14 mouse cellular contexts compared by ENCODE assay signal in the genomic region with DNA sequence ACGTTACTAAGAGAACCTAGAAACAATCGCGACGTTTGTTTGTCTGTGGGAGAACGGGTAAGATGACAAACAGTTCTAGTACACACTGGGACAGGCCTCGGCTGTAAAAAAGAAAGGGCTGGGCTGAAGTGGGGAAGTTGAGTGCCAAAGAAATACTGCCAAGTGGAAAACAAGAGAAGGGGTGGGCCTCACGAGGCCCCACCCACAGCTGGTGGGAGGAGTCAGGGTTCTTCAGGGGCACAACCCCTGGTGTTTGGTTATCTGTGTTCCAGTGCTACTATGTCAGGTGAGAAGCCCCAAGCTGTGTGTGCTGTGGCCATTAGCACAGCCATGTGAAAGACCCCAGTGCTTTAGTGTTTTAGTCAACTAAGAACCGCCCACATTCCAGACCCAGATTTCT. TPM values are rescaled to one million over a fixed set of nuclear protein-coding genes. Genes with fewer than 3 reads are reported as not detected.
DNase-seq lines count a peak whose midpoint lies in the region; ATAC-seq and TF ChIP-seq lines count a peak whose summit lies in the region.
"Had no signal": no experiment of that assay in that cellular context is flagged by ENCODE, and none has a peak within 500 bp of the region (broad histone marks: within the 10 kb centered on the region; RNA-seq: fewer than 3 reads in every experiment).

No protein-coding gene starts in this region.

- WGBS in heart, embryonic 16.5 days: 59% methylated on average over 8 of the region's 8 CpGs
- 42% methylated on average over 8 of the region's 8 CpGs for WGBS in intestine, embryonic 15.5 days
- WGBS in forebrain, embryonic 14.5 days: 74% methylated on average over 8 of the region's 8 CpGs

- H3K9me3 ChIP-seq in heart, embryonic 16.5 days (replicated peaks; ENCODE audit: control insufficient read depth, low read length): no peaks in the 10 kb centered on the region; the same call in 1 of the 2 replicates
- no peaks in the 10 kb centered on the region for H3K9me3 ChIP-seq in ES-E14 (ENCODE audit: control insufficient read depth, insufficient read depth, low read depth, low read length)
- H3K9me3 ChIP-seq in intestine, embryonic 15.5 days: 0 out of 2 replicates have a peak, but pooled peaks cover 4% of the 10 kb centered on the region
- H3K9me3 ChIP-seq in forebrain, embryonic 14.5 days (replicated peaks; ENCODE audit: control insufficient read depth, low read length): no peaks in the 10 kb centered on the region

- H3K27ac ChIP-seq in heart, embryonic 16.5 days (ENCODE audit: low read length): peak overlapping the region; percentile 33; the same call in 1 of the 2 replicates
- no peak overlapping the region for H3K27ac ChIP-seq in ES-E14 (ENCODE audit: insufficient read depth, low read depth, low read length, poor library complexity, severe bottlenecking)
- H3K27ac ChIP-seq in intestine, embryonic 15.5 days: no peak overlapping the region
- H3K27ac ChIP-seq in forebrain, embryonic 14.5 days (ENCODE audit: low read depth, low read length): no peak overlapping the region
- H3K27ac ChIP-seq: gastrocnemius, adult 2 months; hindbrain, postnatal 0 days; midbrain, embryonic 12.5 days had no signal

- 0 out of 2 replicates have a peak, but pooled peaks have one; percentile 11 for ATAC-seq in heart, embryonic 16.5 days (replicated peaks; ENCODE audit: extremely low read depth, insufficient read depth, low FRiP score)
- peak; percentile 45; the same call in 1 of the 2 replicates for ATAC-seq in intestine, embryonic 15.5 days
- ATAC-seq in megakaryocyte, adult 5-6 weeks (ENCODE audit: poor library complexity, severe bottlenecking): peak; percentile 45
- no peak for ATAC-seq in frontal cortex, adult (ENCODE audit: low TSS enrichment)
- no peak for ATAC-seq in forebrain, embryonic 14.5 days
- ATAC-seq: hindbrain, postnatal 0 days had no signal

- no peaks in the 10 kb centered on the region; the same call in 1 of the 2 replicates for H3K36me3 ChIP-seq in heart, embryonic 16.5 days (ENCODE audit: control insufficient read depth, insufficient read depth)
- no peaks in the 10 kb centered on the region for H3K36me3 ChIP-seq in ES-E14 (ENCODE audit: control insufficient read depth, insufficient read depth, low read length, poor library complexity, severe bottlenecking)
- no peaks in the 10 kb centered on the region for H3K36me3 ChIP-seq in intestine, embryonic 15.5 days
- no peaks in the 10 kb centered on the region for H3K36me3 ChIP-seq in forebrain, embryonic 14.5 days (ENCODE audit: control insufficient read depth, insufficient read depth, low read length)

- H3K27me3 ChIP-seq in heart, embryonic 16.5 days (ENCODE audit: control insufficient read depth, insufficient read depth, low read length): no peaks in the 10 kb centered on the region
- H3K27me3 ChIP-seq in intestine, embryonic 15.5 days (replicated peaks): no peaks in the 10 kb centered on the region
- no peaks in the 10 kb centered on the region for H3K27me3 ChIP-seq in forebrain, embryonic 14.5 days (replicated peaks; ENCODE audit: control insufficient read depth, insufficient read depth, low read length)
- H3K27me3 ChIP-seq: midbrain, embryonic 12.5 days had no signal

- intact Hi-C loops in heart, postnatal 36 days (cut with DNase I): no loop called here

- no peak overlapping the region for H3K4me2 ChIP-seq in heart, embryonic 16.5 days (ENCODE audit: low read depth, low read length)
- H3K4me2 ChIP-seq in intestine, embryonic 15.5 days (replicated peaks): no peak overlapping the region
- no peak overlapping the region for H3K4me2 ChIP-seq in forebrain, embryonic 14.5 days (ENCODE audit: low read length)
- H3K4me2 ChIP-seq: liver, embryonic 11.5 days; midbrain, embryonic 12.5 days had no signal

- no peak overlapping the region for H3K4me3 ChIP-seq in heart, embryonic 16.5 days (ENCODE audit: low read length)
- H3K4me3 ChIP-seq in ES-E14 (ENCODE audit: insufficient read depth in 1 of 2, low read depth in 1 of 2, low read length in 2 of 2, poor library complexity in 1 of 2, severe bottlenecking in 1 of 2): 0 out of 4 replicates have a peak overlapping the region, but pooled peaks of 1 of the 2 experiments have one; percentile 6
- no peak overlapping the region for H3K4me3 ChIP-seq in intestine, embryonic 15.5 days (replicated peaks)
- no peak overlapping the region for H3K4me3 ChIP-seq in forebrain, embryonic 14.5 days (ENCODE audit: low read depth, low read length)
- H3K4me3 ChIP-seq: gastrocnemius, adult 2 months; midbrain, embryonic 12.5 days had no signal

- no peak overlapping the region for H3K9ac ChIP-seq in heart, embryonic 16.5 days (ENCODE audit: low read length)
- H3K9ac ChIP-seq in ES-E14 (ENCODE audit: insufficient read depth, low read depth, low read length, poor library complexity, severe bottlenecking): no peak overlapping the region
- no peak overlapping the region for H3K9ac ChIP-seq in intestine, embryonic 15.5 days
- no peak overlapping the region for H3K9ac ChIP-seq in forebrain, embryonic 14.5 days (ENCODE audit: low read length)
- H3K9ac ChIP-seq: midbrain, embryonic 12.5 days had no signal

- H3K4me1 ChIP-seq in heart, embryonic 16.5 days (ENCODE audit: control insufficient read depth, insufficient read depth, low read length): peaks cover 6% of the 10 kb centered on the region
- H3K4me1 ChIP-seq in ES-E14 (ENCODE audit: control insufficient read depth in 2 of 2, insufficient read depth in 2 of 2, low read length in 2 of 2, poor library complexity in 1 of 2): peaks cover 0 to 5% of the 10 kb centered on the region in 2 experiments; a peak in 2 of 4 replicates
- H3K4me1 ChIP-seq in intestine, embryonic 15.5 days (replicated peaks): peaks cover 8% of the 10 kb centered on the region; the same call in 1 of the 2 replicates
- H3K4me1 ChIP-seq in forebrain, embryonic 14.5 days (ENCODE audit: control insufficient read depth, insufficient read depth, low read length): peaks cover 3% of the 10 kb centered on the region; the same call in 1 of the 2 replicates

- DNase-seq in heart, postnatal 36 days: no peak
- DNase-seq in ES-E14 (ENCODE audit: low read depth, low spot score): peak; percentile 63
- DNase-seq in urinary bladder, postnatal 10 days (ENCODE audit: low spot score): no peak
- DNase-seq in forebrain, embryonic 14.5 days (ENCODE audit: low spot score): no peak
- DNase-seq: cerebellum, adult 18-20 months; gastrocnemius, adult 2 months; kidney, postnatal 25 days had no signal

- in situ Hi-C loops in ES-E14 (cut with MboI; ENCODE audit: low sequenced_read_pairs in 2 of 2, unreplicated experiment in 2 of 2): no loop called here

TF ChIP-seq in ES-E14, 5 proteins besides CTCF, POLR2A, EP300 and RAD21:
- TF ChIP-seq MAFK (IDR thresholded peaks at IDR 0.05; ENCODE audit: insufficient read depth, low read depth, low read length): no peak
- TF ChIP-seq CHD2 (IDR thresholded peaks at IDR 0.05; ENCODE audit: low read depth, low read length): no peak
- no peak for TF ChIP-seq ZNF384 (IDR thresholded peaks at IDR 0.05; ENCODE audit: low read depth, low read length)
- TF ChIP-seq ZC3H11A (IDR thresholded peaks at IDR 0.05; ENCODE audit: borderline replicate concordance, low read depth, low read length): no peak
- no peak for TF ChIP-seq HCFC1 (IDR thresholded peaks at IDR 0.05; ENCODE audit: borderline replicate concordance, insufficient read depth, low read length)
TF ChIP-seq in ES-E14: peak in this region for 0.

RNA-seq across cellular contexts. Expression of gene Pxylp1, which starts 22.4 kb away (rescaled TPM):
- polyA plus RNA-seq in heart, embryonic 16.5 days (2015; fragmentation: Nextera tagmentation; extraction: Ambion mirVana): 25.8 and 26.0 TPM in 2 replicates
- total RNA-seq in heart, postnatal 36 days (2021): 10 to 100 TPM; 14.5 to 21.3 TPM
- total RNA-seq in ES-E14 (2012; rRNA removed): 3.6 and 4.5 TPM in 2 replicates
- 37.6 and 41.5 TPM in 2 replicates for polyA plus RNA-seq in intestine, embryonic 15.5 days (2015; fragmentation: Nextera tagmentation; extraction: Ambion mirVana)
- 36.0 and 37.4 TPM in 2 replicates for total RNA-seq in megakaryocyte, adult 5-6 weeks (2015)
- 33.6 and 38.6 TPM in 2 replicates for total RNA-seq in megakaryocyte, adult 5-6 weeks (2017)
- polyA plus RNA-seq in forebrain, embryonic 14.5 days (2014; fragmentation: Nextera tagmentation; extraction: Ambion mirVana): 36.7 and 45.4 TPM in 2 replicates

Comparison
In these comparisons a context has a peak if more than half of its experiments do, and no peak if none do; other contexts are left out.
1. ATAC-seq: peak in heart, embryonic 16.5 days (single experiment), intestine, embryonic 15.5 days (single experiment) and megakaryocyte, adult 5-6 weeks (single experiment); none in frontal cortex, adult (single experiment) and forebrain, embryonic 14.5 days (single experiment).